Mouse (Mus musculus) intestine, embryonic 14.5 days (tissue): ENCODE data around the gene Kcnc1. TPM values are rescaled to one million over a fixed set of nuclear protein-coding genes. Genes with fewer than 3 reads are reported as not detected.

Source experiments
- ATAC-seq: fragments of 200-750 bp; cut with Nextera tagmentation; replicated peaks from 2 replicates; pipeline ENCODE4 v1.8.0; 2017; ENCODE audit warnings: low read depth, moderate number of reproducible peaks, moderate TSS enrichment, moderate library complexity; ENCODE audit not compliant: low FRiP score, low TSS enrichment
- DNase-seq: peaks from one replicate; pipeline ENCODE4 v3.0.0-alpha.2; 2018; ENCODE audit warnings: low spot score
- H3K27ac ChIP-seq: fragments of 300-500 bp; sonication (generic); 2 replicates; pipeline ENCODE4 v1.5.1; 2014; ENCODE audit warnings: low read depth, mild to moderate bottlenecking, control low read depth
- H3K27me3 ChIP-seq: fragments of 300-500 bp; sonication (generic); replicated peaks from 2 replicates; pipeline ENCODE4 v1.6.1; 2014; ENCODE audit warnings: low read length, control low read depth; ENCODE audit not compliant: control insufficient read depth, insufficient read depth
- H3K36me3 ChIP-seq: fragments of 300-500 bp; sonication (generic); 2 replicates; pipeline ENCODE4 v1.6.1; 2014; ENCODE audit warnings: low read length, control low read depth; ENCODE audit not compliant: control insufficient read depth, insufficient read depth
- H3K4me1 ChIP-seq: fragments of 300-500 bp; sonication (generic); replicated peaks from 2 replicates; pipeline ENCODE4 v1.6.1; 2014; ENCODE audit warnings: low read length, control low read depth, mixed read lengths; ENCODE audit not compliant: control insufficient read depth, insufficient read depth
- H3K4me2 ChIP-seq: fragments of 300-500 bp; sonication (generic); 2 replicates; pipeline ENCODE4 v1.6.1; 2014; ENCODE audit warnings: low read length
- H3K4me3 ChIP-seq: fragments of 300-500 bp; sonication (generic); 2 replicates; pipeline ENCODE4 v1.5.1; 2014; ENCODE audit warnings: low read depth, low read length, control low read depth, mixed read lengths
- H3K9ac ChIP-seq: fragments of 300-500 bp; sonication (generic); 2 replicates; pipeline ENCODE4 v1.6.1; 2014; ENCODE audit warnings: mild to moderate bottlenecking, low read length
- H3K9me3 ChIP-seq: fragments of 300-500 bp; sonication (generic); 2 replicates; pipeline ENCODE4 v1.6.1; 2016; ENCODE audit warnings: low read length, control low read depth; ENCODE audit not compliant: control insufficient read depth
- WGBS: fragments of 180-500 bp; shearing (Covaris S2); extraction: QIAGEN DNeasy Blood & Tissue Kit; methylation state at CpG from one replicate; pipeline ENCODE4 v1.1.7; 2014; 5-methylcytosine and 5-hydroxymethylcytosine counted together
- polyA plus RNA-seq: library from polyadenylated mRNA; unstranded; fragments of >200 nt; fragmentation: Nextera tagmentation; extraction: Ambion mirVana; gene quantifications from 2 replicates; pipeline ENCODE4 v1.2.1, GENCODE M21; 2014

Kcnc1 gene
- 0.35 and 0.98 TPM in 2 replicates for polyA plus RNA-seq

GRCm38 (mm10) chr7:46396231-46396927 is at the start of gene Kcnc1:
Kcnc1 (plus strand) TSS chr7:46396497.
- H3K9me3 ChIP-seq = no peaks in the 10 kb centered on the region
- no peak within 1 kb of the TSS for H3K27ac ChIP-seq
- no peak within 1 kb of the TSS for H3K9ac ChIP-seq
- H3K27me3 ChIP-seq = peaks cover 76% of the 10 kb centered on the region
- DNase-seq = peak; percentile 96
- peak within 1 kb of the TSS; percentile 78 for H3K4me2 ChIP-seq
- ATAC-seq = peak; percentile 78
- H3K4me3 ChIP-seq = peak within 1 kb of the TSS; percentile 39
- WGBS = under 1% methylated on average over 70 of the region's 93 CpGs
- H3K4me1 ChIP-seq = 0 out of 2 replicates have a peak, but pooled peaks cover 3% of the 10 kb centered on the region
- no peaks in the 10 kb centered on the region for H3K36me3 ChIP-seq

GRCm38 (mm10) chr7:46347692-46348091 is 48.6 kb upstream of the Kcnc1 start:
- Histone ChIP-seq H3K4me2 (no peak overlapping the region), H3K9ac (no peak overlapping the region), H3K27me3 (peaks cover 43% of the 10 kb centered on the region), H3K4me3 (no peak overlapping the region), H3K27ac (no peak overlapping the region), H3K4me1 (no peaks in the 10 kb centered on the region), H3K9me3 (no peaks in the 10 kb centered on the region), H3K36me3 (no peaks in the 10 kb centered on the region)
- no peak for ATAC-seq
- DNase-seq = peak; percentile 54
- WGBS = 59% methylated on average over 4 of the region's 4 CpGs

- H3K9me3 ChIP-seq = no peaks in the 10 kb centered on the region
- DNase-seq (no peak), ATAC-seq (no peak)
- H3K27ac ChIP-seq = no peak overlapping the region
- H3K36me3 ChIP-seq = no peaks in the 10 kb centered on the region
- H3K4me1 ChIP-seq = no peaks in the 10 kb centered on the region
- peaks cover 45% of the 10 kb centered on the region for H3K27me3 ChIP-seq
- WGBS = 5% methylated on average over 31 of the region's 36 CpGs
- no peak overlapping the region for H3K9ac ChIP-seq
- no peak overlapping the region for H3K4me3 ChIP-seq
- H3K4me2 ChIP-seq = no peak overlapping the region
Measured at GRCm38 (mm10) chr7:46348813-46349212, 47.5 kb upstream of the Kcnc1 start.

- Histone ChIP-seq H3K4me3 (no peak overlapping the region), H3K27me3 (peaks cover 45% of the 10 kb centered on the region), H3K4me2 (no peak overlapping the region), H3K4me1 (no peaks in the 10 kb centered on the region), H3K9me3 (no peaks in the 10 kb centered on the region), H3K36me3 (no peaks in the 10 kb centered on the region), H3K27ac (no peak overlapping the region), H3K9ac (no peak overlapping the region)
- DNase-seq (no peak), ATAC-seq (no peak)
- WGBS = 54% methylated on average over 9 of the region's 9 CpGs
Measured at GRCm38 (mm10) chr7:46350119-46350702, 46.1 kb upstream of the Kcnc1 start.

- H3K4me1 ChIP-seq = no peaks in the 10 kb centered on the region
- no peak overlapping the region for H3K4me3 ChIP-seq
- DNase-seq (no peak), ATAC-seq (no peak)
- H3K27me3 ChIP-seq = peaks cover 36% of the 10 kb centered on the region
- WGBS = 68% methylated on average over 2 of the region's 2 CpGs
- no peak overlapping the region for H3K9ac ChIP-seq
- H3K4me2 ChIP-seq = no peak overlapping the region
- H3K9me3 ChIP-seq = no peaks in the 10 kb centered on the region
- no peaks in the 10 kb centered on the region for H3K36me3 ChIP-seq
- no peak overlapping the region for H3K27ac ChIP-seq
Measured at GRCm38 (mm10) chr7:46352748-46353147, 43.5 kb upstream of the Kcnc1 start.

- WGBS = 57% methylated on average over 8 of the region's 8 CpGs
Measured at GRCm38 (mm10) chr7:46353216-46353615, 43.1 kb upstream of the Kcnc1 start.

GRCm38 (mm10) chr7:46353875-46354274 is 42.4 kb upstream of the Kcnc1 start:
- Histone ChIP-seq H3K4me2 (no peak overlapping the region), H3K4me1 (no peaks in the 10 kb centered on the region), H3K4me3 (no peak overlapping the region), H3K36me3 (no peaks in the 10 kb centered on the region), H3K9me3 (no peaks in the 10 kb centered on the region), H3K27ac (no peak overlapping the region), H3K27me3 (peaks cover 24% of the 10 kb centered on the region), H3K9ac (no peak overlapping the region)
- no peak for DNase-seq
- WGBS = 42% methylated on average over 4 of the region's 4 CpGs
- no peak for ATAC-seq

More at GRCm38 (mm10) chr7:46353216-46353615, 43.1 kb upstream of the Kcnc1 start:
- H3K4me2 ChIP-seq = no peak overlapping the region
- H3K36me3 ChIP-seq = no peaks in the 10 kb centered on the region
- H3K27me3 ChIP-seq = peaks cover 31% of the 10 kb centered on the region
- no peak overlapping the region for H3K4me3 ChIP-seq
- H3K27ac ChIP-seq = no peak overlapping the region
- DNase-seq (no peak), ATAC-seq (no peak)
- no peaks in the 10 kb centered on the region for H3K4me1 ChIP-seq
- no peaks in the 10 kb centered on the region for H3K9me3 ChIP-seq
- no peak overlapping the region for H3K9ac ChIP-seq

GRCm38 (mm10) chr7:46361776-46362175 is 34.5 kb upstream of the Kcnc1 start:
- Histone ChIP-seq H3K27me3 (0 out of 2 replicates have a peak, but pooled peaks cover 8% of the 10 kb centered on the region), H3K9me3 (no peaks in the 10 kb centered on the region), H3K4me1 (no peaks in the 10 kb centered on the region), H3K27ac (no peak overlapping the region), H3K4me3 (no peak overlapping the region), H3K4me2 (no peak overlapping the region), H3K9ac (no peak overlapping the region), H3K36me3 (no peaks in the 10 kb centered on the region)
- ATAC-seq = no peak
- DNase-seq = no peak

- Histone ChIP-seq H3K4me3 (no peak overlapping the region), H3K9me3 (no peaks in the 10 kb centered on the region), H3K4me1 (no peaks in the 10 kb centered on the region), H3K9ac (no peak overlapping the region), H3K27me3 (0 out of 2 replicates have a peak, but pooled peaks cover 8% of the 10 kb centered on the region), H3K27ac (no peak overlapping the region), H3K4me2 (no peak overlapping the region), H3K36me3 (no peaks in the 10 kb centered on the region)
- no peak for DNase-seq
- ATAC-seq = no peak
- 53% methylated on average over 5 of the region's 5 CpGs for WGBS
Measured at GRCm38 (mm10) chr7:46364154-46364553, 32.1 kb upstream of the Kcnc1 start.
